Mouse (Mus musculus): ENCODE results near the gene Chpf. TPM values are rescaled to one million over a fixed set of nuclear protein-coding genes. Genes with fewer than 3 reads are reported as not detected.

The Chpf gene
- polyA plus RNA-seq, 1 experiment from 2014 or later, result 42.8 TPM

- H3K36me3 ChIP-seq (ENCODE audit: control insufficient read depth, insufficient read depth, low read length), result peaks cover 61% of the 10 kb centered on the region
- H3K4me1 ChIP-seq (replicated peaks; ENCODE audit: control insufficient read depth, insufficient read depth, low read length), result peaks cover 27% of the 10 kb centered on the region
- 0 out of 2 replicates have a peak overlapping the region, but pooled peaks have one; percentile 75 for H3K4me3 ChIP-seq (ENCODE audit: low read depth, low read length)
- peak overlapping the region; percentile 91 for H3K4me2 ChIP-seq (ENCODE audit: low read length)
- H3K27me3 ChIP-seq (replicated peaks; ENCODE audit: control insufficient read depth, insufficient read depth, low read length), result no peaks in the 10 kb centered on the region
- DNase-seq (ENCODE audit: low spot score) (no peak), ATAC-seq (replicated peaks; ENCODE audit: low FRiP score, low TSS enrichment, low read depth) (no peak)
- H3K27ac ChIP-seq (ENCODE audit: low read depth), result no peak overlapping the region
- H3K9ac ChIP-seq (ENCODE audit: low read length), result no peak overlapping the region
- H3K9me3 ChIP-seq (ENCODE audit: control insufficient read depth, low read length), result no peaks in the 10 kb centered on the region
- WGBS, result 69% methylated on average over 23 of the region's 23 CpGs
These were observed 24.5 kb upstream of the Chpf start for GRCm38 (mm10) chr1:75503651-75503980.

- no peaks in the 10 kb centered on the region for H3K9me3 ChIP-seq (ENCODE audit: control insufficient read depth, low read length)
- peaks cover 27% of the 10 kb centered on the region for H3K4me1 ChIP-seq (replicated peaks; ENCODE audit: control insufficient read depth, insufficient read depth, low read length)
- no peak for DNase-seq (ENCODE audit: low spot score)
- no peak overlapping the region for H3K4me3 ChIP-seq (ENCODE audit: low read depth, low read length)
- H3K4me2 ChIP-seq (ENCODE audit: low read length), result peak overlapping the region; percentile 91; the same call in 1 of the 2 replicates
- no peak overlapping the region for H3K27ac ChIP-seq (ENCODE audit: low read depth)
- no peaks in the 10 kb centered on the region for H3K27me3 ChIP-seq (replicated peaks; ENCODE audit: control insufficient read depth, insufficient read depth, low read length)
- peaks cover 66% of the 10 kb centered on the region for H3K36me3 ChIP-seq (ENCODE audit: control insufficient read depth, insufficient read depth, low read length)
- no peak overlapping the region for H3K9ac ChIP-seq (ENCODE audit: low read length)
- WGBS, result 83% methylated on average over 25 of the region's 25 CpGs
- no peak for ATAC-seq (replicated peaks; ENCODE audit: low FRiP score, low TSS enrichment, low read depth)
These were observed 24.0 kb upstream of the Chpf start for GRCm38 (mm10) chr1:75502945-75503650.

GRCm38 (mm10) chr1:75501905-75502304 is 22.8 kb upstream of the Chpf start:
- 92% methylated on average over 9 of the region's 9 CpGs for WGBS
- no peaks in the 10 kb centered on the region for H3K9me3 ChIP-seq (ENCODE audit: control insufficient read depth, low read length)

GRCm38 (mm10) chr1:75499441-75499840 is 20.3 kb upstream of the Chpf start:
- Histone ChIP-seq H3K9me3 (ENCODE audit: control insufficient read depth, low read length) (no peaks in the 10 kb centered on the region), H3K4me3 (ENCODE audit: low read depth, low read length) (no peak overlapping the region), H3K9ac (ENCODE audit: low read length) (no peak overlapping the region), H3K4me1 (replicated peaks; ENCODE audit: control insufficient read depth, insufficient read depth, low read length) (peaks cover 12% of the 10 kb centered on the region), H3K36me3 (ENCODE audit: control insufficient read depth, insufficient read depth, low read length) (peaks cover 88% of the 10 kb centered on the region), H3K27me3 (replicated peaks; ENCODE audit: control insufficient read depth, insufficient read depth, low read length) (no peaks in the 10 kb centered on the region), H3K27ac (ENCODE audit: low read depth) (no peak overlapping the region), H3K4me2 (ENCODE audit: low read length) (no peak overlapping the region)
- no peak for ATAC-seq (replicated peaks; ENCODE audit: low FRiP score, low TSS enrichment, low read depth)
- WGBS, result 84% methylated on average over 7 of the region's 7 CpGs
- DNase-seq (ENCODE audit: low spot score), result no peak

More at GRCm38 (mm10) chr1:75501905-75502304, 22.8 kb upstream of the Chpf start:
- Histone ChIP-seq H3K4me2 (ENCODE audit: low read length) (no peak overlapping the region), H3K4me3 (ENCODE audit: low read depth, low read length) (no peak overlapping the region), H3K36me3 (ENCODE audit: control insufficient read depth, insufficient read depth, low read length) (peaks cover 78% of the 10 kb centered on the region), H3K9ac (ENCODE audit: low read length) (no peak overlapping the region), H3K4me1 (replicated peaks; ENCODE audit: control insufficient read depth, insufficient read depth, low read length) (peaks cover 22% of the 10 kb centered on the region), H3K27me3 (replicated peaks; ENCODE audit: control insufficient read depth, insufficient read depth, low read length) (no peaks in the 10 kb centered on the region), H3K27ac (ENCODE audit: low read depth) (no peak overlapping the region)
- no peak for ATAC-seq (replicated peaks; ENCODE audit: low FRiP score, low TSS enrichment, low read depth)
- no peak for DNase-seq (ENCODE audit: low spot score)

- Histone ChIP-seq H3K27ac (ENCODE audit: low read depth) (no peak overlapping the region), H3K9ac (ENCODE audit: low read length) (no peak overlapping the region), H3K36me3 (ENCODE audit: control insufficient read depth, insufficient read depth, low read length) (peaks cover 83% of the 10 kb centered on the region), H3K4me2 (ENCODE audit: low read length) (no peak overlapping the region), H3K4me3 (ENCODE audit: low read depth, low read length) (no peak overlapping the region), H3K4me1 (replicated peaks; ENCODE audit: control insufficient read depth, insufficient read depth, low read length) (peaks cover 6% of the 10 kb centered on the region; the same call in 1 of the 2 replicates), H3K9me3 (ENCODE audit: control insufficient read depth, low read length) (no peaks in the 10 kb centered on the region), H3K27me3 (replicated peaks; ENCODE audit: control insufficient read depth, insufficient read depth, low read length) (no peaks in the 10 kb centered on the region)
- no peak for DNase-seq (ENCODE audit: low spot score)
- no peak for ATAC-seq (replicated peaks; ENCODE audit: low FRiP score, low TSS enrichment, low read depth)
- WGBS, result 88% methylated on average over 4 of the region's 4 CpGs
These were observed 19.8 kb upstream of the Chpf start for GRCm38 (mm10) chr1:75498897-75499296.

- Histone ChIP-seq H3K4me1 (replicated peaks; ENCODE audit: control insufficient read depth, insufficient read depth, low read length) (no peaks in the 10 kb centered on the region), H3K4me2 (ENCODE audit: low read length) (no peak overlapping the region), H3K9ac (ENCODE audit: low read length) (no peak overlapping the region), H3K4me3 (ENCODE audit: low read depth, low read length) (no peak overlapping the region), H3K36me3 (ENCODE audit: control insufficient read depth, insufficient read depth, low read length) (peaks cover 72% of the 10 kb centered on the region), H3K9me3 (ENCODE audit: control insufficient read depth, low read length) (no peaks in the 10 kb centered on the region), H3K27ac (ENCODE audit: low read depth) (no peak overlapping the region), H3K27me3 (replicated peaks; ENCODE audit: control insufficient read depth, insufficient read depth, low read length) (no peaks in the 10 kb centered on the region)
- WGBS, result 52% methylated on average over 12 of the region's 12 CpGs
- ATAC-seq (replicated peaks; ENCODE audit: low FRiP score, low TSS enrichment, low read depth) (no peak; the same call in 1 of the 2 replicates), DNase-seq (ENCODE audit: low spot score) (peak; percentile 80)
These were observed 15.9 kb upstream of the Chpf start for GRCm38 (mm10) chr1:75494878-75495548.

- no peak for ATAC-seq (replicated peaks; ENCODE audit: low FRiP score, low TSS enrichment, low read depth)
- WGBS, result 62% methylated on average over 24 of the region's 24 CpGs
- Histone ChIP-seq H3K27ac (ENCODE audit: low read depth) (no peak overlapping the region), H3K36me3 (ENCODE audit: control insufficient read depth, insufficient read depth, low read length) (peaks cover 61% of the 10 kb centered on the region), H3K27me3 (replicated peaks; ENCODE audit: control insufficient read depth, insufficient read depth, low read length) (no peaks in the 10 kb centered on the region), H3K4me2 (ENCODE audit: low read length) (no peak overlapping the region), H3K4me1 (replicated peaks; ENCODE audit: control insufficient read depth, insufficient read depth, low read length) (peaks cover 5% of the 10 kb centered on the region; the same call in 1 of the 2 replicates), H3K4me3 (ENCODE audit: low read depth, low read length) (no peak overlapping the region), H3K9ac (ENCODE audit: low read length) (no peak overlapping the region), H3K9me3 (ENCODE audit: control insufficient read depth, low read length) (no peaks in the 10 kb centered on the region)
- DNase-seq (ENCODE audit: low spot score), result no peak
These were observed 13.6 kb upstream of the Chpf start for GRCm38 (mm10) chr1:75492579-75493170.

GRCm38 (mm10) chr1:75490785-75491551 is 11.9 kb upstream of the Chpf start:
- Histone ChIP-seq H3K27ac (ENCODE audit: low read depth) (no peak overlapping the region), H3K9me3 (ENCODE audit: control insufficient read depth, low read length) (no peaks in the 10 kb centered on the region), H3K9ac (ENCODE audit: low read length) (no peak overlapping the region), H3K4me1 (replicated peaks; ENCODE audit: control insufficient read depth, insufficient read depth, low read length) (peaks cover 14% of the 10 kb centered on the region; the same call in 1 of the 2 replicates), H3K4me2 (ENCODE audit: low read length) (no peak overlapping the region), H3K36me3 (ENCODE audit: control insufficient read depth, insufficient read depth, low read length) (peaks cover 44% of the 10 kb centered on the region), H3K4me3 (ENCODE audit: low read depth, low read length) (no peak overlapping the region), H3K27me3 (replicated peaks; ENCODE audit: control insufficient read depth, insufficient read depth, low read length) (peaks cover 14% of the 10 kb centered on the region)
- no peak for DNase-seq (ENCODE audit: low spot score)
- ATAC-seq (replicated peaks; ENCODE audit: low FRiP score, low TSS enrichment, low read depth), result no peak
- 88% methylated on average over 34 of the region's 34 CpGs for WGBS
